25 mouse cellular contexts compared by ENCODE assay signal in the genomic region with DNA sequence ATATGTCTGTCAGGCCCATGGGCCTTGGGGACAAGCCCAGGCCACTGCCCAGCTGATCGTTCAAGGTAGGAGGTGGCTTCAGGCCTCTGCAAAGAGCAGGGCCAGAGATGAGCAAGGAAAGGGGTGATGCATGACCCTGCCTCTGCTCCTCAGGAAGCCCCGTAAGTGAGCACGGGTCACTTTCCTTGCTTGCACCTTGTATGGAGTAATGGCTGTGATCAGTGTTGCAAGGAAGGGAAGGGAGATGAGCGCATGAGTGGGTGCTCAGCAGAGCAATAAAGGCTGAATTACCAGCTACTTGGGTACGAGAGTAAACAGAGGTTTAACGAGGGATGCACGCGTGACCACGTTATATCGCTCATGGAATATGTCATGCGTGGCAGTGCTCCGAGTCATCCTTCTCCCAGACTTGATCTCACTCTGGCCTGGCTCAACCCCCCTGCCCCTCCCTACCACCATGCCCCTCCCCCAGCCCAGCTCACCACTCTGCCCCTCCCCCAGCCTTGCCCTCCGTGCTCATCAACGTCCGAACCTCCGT. TPM values are rescaled to one million over a fixed set of nuclear protein-coding genes. Genes with fewer than 3 reads are reported as not detected.
"Had no signal": no experiment of that assay in that cellular context is flagged by ENCODE, and none has a peak within 500 bp of the region (broad histone marks: within the 10 kb centered on the region; RNA-seq: fewer than 3 reads in every experiment).

No protein-coding gene starts in this region.

- H3K27me3 ChIP-seq: midbrain, embryonic 12.5 days; neural tube, embryonic 13.5 days; neural tube, embryonic 15.5 days; stomach, embryonic 15.5 days had no signal

- H3K4me3 ChIP-seq: midbrain, embryonic 10.5 days; midbrain, embryonic 12.5 days; myocyte; neural tube, embryonic 13.5 days; neural tube, embryonic 15.5 days; stomach, embryonic 15.5 days had no signal

- H3K27ac ChIP-seq: midbrain, embryonic 10.5 days; midbrain, embryonic 12.5 days; neural tube, embryonic 13.5 days; neural tube, embryonic 15.5 days; stomach, embryonic 15.5 days; stomach, postnatal 0 days had no signal

- ATAC-seq: midbrain, embryonic 16.5 days had no signal

- DNase-seq: lung, adult 18-20 months; lung, embryonic 14.5 days; lung, postnatal 10 days; lung, postnatal 4 days; midbrain, embryonic 14.5 days; retina, postnatal 1 day; right cerebral cortex, adult 18-20 months; right cerebral cortex, postnatal 25 days; right cerebral cortex, postnatal 4 days; thymus, adult 2 months; thymus, postnatal 25 days; thymus, postnatal 4 days had no signal

- H3K9me3 ChIP-seq: midbrain, embryonic 10.5 days; midbrain, embryonic 12.5 days; neural tube, embryonic 13.5 days; neural tube, embryonic 15.5 days; stomach, embryonic 15.5 days had no signal

- H3K4me2 ChIP-seq: lung, embryonic 14.5 days; midbrain, embryonic 12.5 days; neural tube, embryonic 13.5 days; neural tube, embryonic 15.5 days; stomach, embryonic 15.5 days had no signal

- H3K9ac ChIP-seq: lung, embryonic 14.5 days; midbrain, embryonic 12.5 days; neural tube, embryonic 13.5 days; neural tube, embryonic 15.5 days; stomach, embryonic 15.5 days had no signal

- H3K4me1 ChIP-seq: midbrain, embryonic 10.5 days; midbrain, embryonic 12.5 days; neural tube, embryonic 13.5 days; neural tube, embryonic 15.5 days; stomach, embryonic 15.5 days had no signal

RNA-seq across cellular contexts. Expression of gene Ldlrad2, which starts 17.6 kb away (rescaled TPM):
- polyA plus RNA-seq: lung, embryonic 14.5 days; lung, embryonic 16.5 days; midbrain, embryonic 10.5 days; midbrain, embryonic 12.5 days; midbrain, embryonic 14.5 days; midbrain, embryonic 16.5 days; myocyte; neural tube, embryonic 11.5 days; neural tube, embryonic 13.5 days; neural tube, embryonic 15.5 days; small intestine, adult 2 months; spleen, adult 2 months; stomach, embryonic 15.5 days; stomach, postnatal 0 days; thymus, adult 2 months; urinary bladder, adult 2 months had no signal
